Mouse (Mus musculus) gastrocnemius, adult 18-20 months (tissue): ENCODE data around the gene Itga9. TPM values are rescaled to one million over a fixed set of nuclear protein-coding genes. Genes with fewer than 3 reads are reported as not detected.
A peak's percentile ranks its signal among the peaks of the same experiment; 100 is the strongest.

Experiments used
- DNase-seq: peaks from one replicate; pipeline ENCODE4 v3.0.0; 2021; ENCODE audit warnings: low spot score
- total RNA-seq, 2 experiments: library from RNA; stranded (reverse); gene quantifications; 2 replicates each; pipeline ENCODE4 v1.2.3; 2021

Gene Itga9
- total RNA-seq, 2 experiments from 2014 or later: 3.3 to 5.2 TPM

GRCm38 (mm10) chr9:118814461-118814860, 208.0 kb downstream of the Itga9 start:
- DNase-seq: no peak

GRCm38 (mm10) chr9:118815543-118815942, 209.1 kb downstream of the Itga9 start:
- no peak for DNase-seq

DNA sequence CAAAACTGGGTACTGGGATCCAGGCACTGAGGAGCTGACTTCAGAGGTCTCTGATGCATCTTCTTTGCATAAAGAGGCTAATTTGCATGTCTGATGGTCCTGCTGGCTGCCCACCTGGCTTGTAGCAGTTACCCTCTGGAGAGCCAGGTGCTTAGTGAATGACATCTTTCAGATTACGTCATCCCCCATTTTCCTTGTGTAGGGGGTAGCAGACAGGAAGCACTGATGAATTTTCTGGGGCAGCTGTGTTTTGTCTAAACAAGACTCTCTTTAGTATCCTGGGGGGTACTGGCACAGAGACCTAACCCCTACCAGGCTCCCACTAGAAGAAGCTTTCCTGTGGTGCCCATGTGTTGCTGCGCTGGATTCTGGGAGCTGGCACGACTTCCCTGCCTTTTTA, 212.0 kb downstream of the Itga9 start:
- no peak for DNase-seq

DNA sequence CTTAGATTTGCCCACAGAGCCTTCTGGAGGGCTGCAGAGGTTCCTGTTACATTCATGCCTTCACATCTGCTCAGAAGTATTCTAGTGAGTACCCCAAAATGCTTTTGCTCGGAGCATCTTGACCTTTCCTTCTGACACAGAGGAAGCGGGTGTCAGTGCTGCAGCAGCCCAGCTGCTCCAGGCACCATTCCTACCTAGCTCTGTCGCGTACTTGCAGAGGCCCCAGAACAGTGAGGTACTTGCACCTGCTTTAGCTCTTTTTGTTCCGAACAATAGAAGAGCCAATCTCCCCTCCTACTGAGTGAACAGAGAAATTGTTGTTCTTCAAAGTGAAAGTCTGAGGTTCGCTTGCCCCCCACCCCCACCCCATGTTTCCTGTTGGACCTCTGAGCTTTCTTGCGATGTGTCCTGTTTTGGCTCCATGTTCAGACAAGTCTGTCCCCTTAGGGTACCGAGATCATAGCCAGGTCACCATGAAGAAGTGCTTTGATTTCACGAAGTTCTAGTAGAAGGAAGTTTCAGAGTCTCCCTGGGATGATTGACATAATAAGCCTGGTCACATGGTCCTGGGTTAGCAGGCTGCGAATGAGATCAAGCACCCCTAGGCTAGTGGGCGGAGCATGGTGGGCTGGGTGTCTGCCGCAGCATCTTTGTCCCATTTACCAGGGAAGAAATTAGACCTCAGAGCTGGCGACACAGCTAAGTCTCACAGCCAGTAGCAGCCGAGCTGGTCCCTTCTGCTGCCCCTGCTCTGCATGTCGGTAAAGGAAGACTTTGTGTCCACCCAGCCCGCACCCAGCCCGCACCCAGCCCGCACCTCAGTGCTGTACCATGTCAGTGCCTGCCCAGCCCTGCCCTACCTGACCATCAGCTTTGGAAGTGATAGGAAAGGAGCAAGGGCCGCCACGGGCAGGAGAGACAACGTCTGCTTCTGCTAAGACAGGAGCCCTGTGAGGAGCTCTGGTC, 215.0 kb downstream of the Itga9 start:
- peak; percentile 15 for DNase-seq

DNA sequence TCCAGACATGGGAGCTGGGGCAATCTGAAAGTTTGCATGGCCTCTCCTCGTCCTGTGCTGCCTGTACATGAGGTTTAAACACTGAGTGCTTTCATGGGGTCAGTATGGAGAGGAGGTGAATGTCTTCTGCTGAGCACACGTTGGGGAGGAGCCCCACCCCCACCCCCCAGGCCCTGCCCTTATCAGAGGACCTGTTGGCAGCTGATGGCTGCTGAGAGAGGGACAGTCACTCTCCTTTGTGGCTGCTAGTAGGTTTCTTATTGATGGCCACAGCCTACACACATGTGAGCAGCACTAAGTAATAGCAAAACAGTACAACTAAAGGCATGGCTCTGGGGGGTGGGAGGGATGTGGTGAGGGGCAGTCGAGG, 215.7 kb downstream of the Itga9 start:
- no peak for DNase-seq

DNA sequence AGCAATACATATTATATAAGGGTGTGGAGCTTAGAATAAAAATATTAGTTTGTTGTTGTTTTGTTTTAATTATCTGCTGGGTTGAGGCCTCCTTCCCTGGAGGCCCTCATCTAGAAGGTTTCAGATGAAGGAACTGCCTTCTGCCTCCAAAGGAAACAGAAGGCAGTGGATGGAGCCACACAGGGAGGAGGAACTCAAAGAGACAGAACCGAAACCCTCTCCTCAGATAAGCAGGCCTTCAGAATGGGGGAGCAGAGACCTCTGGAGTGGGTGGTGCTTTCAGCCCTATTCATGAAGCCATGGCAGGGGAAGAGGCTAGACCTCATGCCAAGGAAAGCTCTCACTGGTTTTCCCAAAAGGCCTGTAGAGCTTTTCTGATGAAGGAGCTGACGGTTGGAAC, 216.1 kb downstream of the Itga9 start:
- DNase-seq: no peak

GRCm38 (mm10) chr9:118831080-118831479, 224.6 kb downstream of the Itga9 start:
- peak; percentile 19 for DNase-seq

- DNase-seq: no peak
Observed at GRCm38 (mm10) chr9:118832533-118832932, 226.0 kb downstream of the Itga9 start.

DNA sequence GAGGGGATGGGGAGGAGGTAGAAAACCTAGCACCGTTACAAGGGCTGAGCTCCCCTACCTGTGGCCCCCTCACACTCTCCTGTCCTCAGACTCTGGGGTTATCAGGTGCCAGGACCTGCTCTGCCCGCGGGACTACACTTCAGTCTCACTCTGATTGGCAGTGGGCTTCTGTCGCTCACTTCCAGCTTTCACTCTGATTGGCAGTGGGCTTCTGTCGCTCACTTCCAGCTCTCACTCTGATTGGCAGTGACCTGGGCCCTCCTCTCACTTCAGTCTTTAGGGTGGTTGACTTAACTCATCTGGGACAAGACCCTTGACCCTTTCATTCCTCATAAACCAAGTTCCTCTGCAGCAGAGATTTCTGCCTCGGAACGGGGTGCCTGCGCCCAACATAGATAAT, 226.9 kb downstream of the Itga9 start:
- DNase-seq: no peak

- DNase-seq: no peak
Observed at GRCm38 (mm10) chr9:118838910-118839667, 232.6 kb downstream of the Itga9 start.

DNA sequence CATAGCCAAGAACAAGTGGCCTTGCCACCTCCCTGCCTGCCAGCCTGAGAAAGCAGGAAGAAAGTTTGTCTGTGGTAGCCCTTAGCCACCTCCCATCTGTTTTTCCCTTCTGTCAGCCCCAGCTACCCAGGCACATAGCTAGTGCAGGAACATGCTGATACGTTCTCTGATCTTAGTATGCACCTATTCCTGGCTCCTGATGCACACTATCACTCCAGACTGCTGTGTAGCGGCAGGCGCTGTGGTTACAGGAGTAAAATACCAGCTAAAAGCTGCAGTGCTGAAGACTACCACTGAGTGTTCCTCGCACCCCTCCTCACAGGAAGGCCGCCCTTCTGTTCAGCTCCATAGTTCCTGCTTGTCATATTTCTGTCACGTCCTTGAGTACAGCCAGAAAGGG, 234.8 kb downstream of the Itga9 start:
- DNase-seq: no peak

DNA sequence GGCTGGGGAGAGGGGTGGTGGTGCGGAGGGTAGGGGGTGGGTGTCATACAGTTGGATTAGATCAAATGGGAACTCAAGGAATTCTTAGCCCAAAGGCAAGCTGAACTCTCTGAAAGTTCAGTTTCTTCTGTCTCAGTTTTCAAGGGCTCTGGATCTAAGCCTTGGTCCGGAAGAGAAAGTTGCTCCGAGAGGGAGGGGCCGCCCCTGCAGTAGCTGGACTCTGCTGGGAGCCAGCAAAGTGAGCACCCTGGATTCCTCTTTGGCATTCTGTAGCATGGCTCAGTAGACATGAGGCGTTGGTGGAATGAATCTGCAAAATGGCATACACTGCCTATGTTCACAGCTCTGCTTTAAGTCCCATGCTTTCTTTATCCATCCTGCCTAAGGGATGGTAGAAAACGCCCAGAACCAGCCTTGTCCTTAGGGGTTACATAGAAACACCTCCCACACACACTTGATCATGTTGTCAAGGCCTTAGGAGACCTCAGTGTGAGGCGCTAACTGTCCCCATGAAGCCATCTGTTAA, 235.5 kb downstream of the Itga9 start:
- DNase-seq: no peak

DNA sequence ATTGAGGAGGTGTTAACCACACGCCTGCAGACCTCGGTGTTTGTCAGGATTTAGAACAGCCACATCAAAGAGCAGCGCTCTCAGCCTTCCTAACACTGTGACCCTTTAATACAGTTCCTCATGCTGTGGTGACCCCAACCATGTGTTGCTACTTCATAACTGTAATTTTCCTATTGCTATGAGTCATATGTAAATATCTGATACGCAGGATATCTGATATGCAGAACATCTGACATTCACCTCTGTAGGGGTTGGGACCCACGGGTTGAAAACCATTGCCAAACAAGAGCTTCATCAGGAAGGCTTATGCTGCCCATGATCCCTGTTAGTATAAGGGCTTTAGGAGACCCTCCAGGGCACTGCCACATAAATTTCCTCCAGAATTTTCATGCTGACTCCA, 237.2 kb downstream of the Itga9 start:
- no peak for DNase-seq

DNA sequence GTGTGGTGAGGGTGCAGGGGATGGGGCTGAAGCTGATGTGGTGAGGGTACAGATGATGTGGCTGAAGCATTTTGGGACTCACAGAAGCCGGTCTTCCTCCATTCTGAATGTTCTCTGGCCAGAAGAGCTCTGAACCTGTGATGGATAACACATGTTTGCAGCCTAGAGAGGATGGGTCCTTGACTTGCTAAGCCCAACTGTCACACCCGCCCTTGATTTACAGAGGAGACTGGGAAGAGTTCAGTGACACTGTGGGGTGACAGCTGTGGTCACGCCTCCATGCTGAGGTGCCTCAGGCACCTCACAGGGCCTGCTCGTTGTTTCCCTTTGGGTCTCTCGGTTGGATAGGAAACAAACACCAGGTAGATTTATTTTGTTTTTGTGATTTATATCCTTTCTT, 238.5 kb downstream of the Itga9 start:
- DNase-seq: no peak

- no peak for DNase-seq
Observed at GRCm38 (mm10) chr9:118846766-118847165, 240.3 kb downstream of the Itga9 start.

- peak; percentile 37 for DNase-seq
Observed at GRCm38 (mm10) chr9:118856665-118857064, 250.2 kb downstream of the Itga9 start.

DNA sequence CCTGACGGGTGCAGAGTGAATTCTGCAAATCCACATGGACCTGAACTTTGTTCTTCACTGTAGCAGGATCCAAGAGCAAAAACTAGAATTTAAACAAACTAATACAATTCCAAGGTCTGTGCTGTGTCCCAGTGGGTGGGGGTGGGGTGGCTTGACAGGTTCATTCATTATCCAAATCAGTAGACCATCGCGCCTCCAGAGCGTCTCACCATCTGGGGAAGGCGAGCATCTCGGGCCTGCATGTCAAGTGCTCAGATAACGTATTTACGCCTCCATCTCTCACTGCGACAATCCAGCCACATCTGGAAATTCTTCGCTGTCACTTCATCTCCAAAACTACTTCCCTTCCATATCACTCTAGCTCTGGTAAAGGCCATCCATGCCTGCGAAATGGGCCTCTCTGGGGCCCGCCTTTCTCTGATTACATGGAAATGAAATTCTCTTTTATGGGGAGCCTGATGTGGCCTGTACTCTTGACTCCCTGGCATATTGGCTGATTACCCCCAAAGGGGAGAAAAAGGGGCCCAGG, 254.2 kb downstream of the Itga9 start:
- no peak for DNase-seq

- DNase-seq: no peak
Observed at GRCm38 (mm10) chr9:118862214-118862613, 255.7 kb downstream of the Itga9 start.

DNA sequence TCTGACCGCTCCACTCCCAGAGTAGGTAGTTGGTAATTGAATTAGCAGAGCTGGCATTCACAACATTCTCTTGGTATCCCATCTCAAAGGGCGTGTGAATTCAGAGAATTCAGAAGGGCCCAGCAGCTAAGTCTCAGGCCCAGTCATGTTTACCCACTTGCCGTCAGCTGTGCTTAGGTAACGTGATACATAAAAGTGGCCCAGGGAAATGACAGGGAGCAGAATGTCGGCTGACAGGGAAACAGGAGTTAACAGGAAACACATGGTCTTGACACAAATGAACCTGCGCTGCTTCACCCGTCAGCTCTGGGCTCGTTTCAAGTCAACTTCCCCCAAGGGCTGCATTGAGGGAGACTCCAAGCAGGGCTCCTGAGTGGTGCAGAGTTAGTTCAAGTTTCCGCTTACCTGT, 256.4 kb downstream of the Itga9 start:
- DNase-seq: no peak

GRCm38 (mm10) chr9:118863528-118863927, 257.0 kb downstream of the Itga9 start:
- no peak for DNase-seq

- DNase-seq: no peak
Observed at GRCm38 (mm10) chr9:118866949-118867348, 260.5 kb downstream of the Itga9 start.

- DNase-seq: no peak
Observed at GRCm38 (mm10) chr9:118867851-118868250, 261.4 kb downstream of the Itga9 start.
